Mouse (Mus musculus): ENCODE data around the gene Fam53b. TPM values are rescaled to one million over a fixed set of nuclear protein-coding genes. Genes with fewer than 3 reads are reported as not detected.

Gene Fam53b
- total and polyA plus RNA-seq, 3 experiments: 15.6 to 30.9 (median 22.1) TPM

GRCm38 (mm10) chr7:132692719-132693118, 121.0 kb downstream of the Fam53b start:
- H3K79me2 ChIP-seq (replicated peaks; ENCODE audit: control insufficient read depth, extremely low read depth, insufficient read depth, poor library complexity, severe bottlenecking): no peaks in the 10 kb centered on the region
- H3K9me3 ChIP-seq (replicated peaks; ENCODE audit: low read length): peaks cover 5% of the 10 kb centered on the region
- H3K9ac ChIP-seq (ENCODE audit: insufficient read depth, low read depth): no peak overlapping the region
- no peak for TF ChIP-seq ZMIZ1 (IDR thresholded peaks at IDR 0.05; ENCODE audit: low read depth, low read length)
- no peak for TF ChIP-seq ETS1 (conservative IDR thresholded peaks at IDR 0.05; ENCODE audit: low read depth, low read length)
- no peak for TF ChIP-seq E2F4 (IDR thresholded peaks at IDR 0.05; ENCODE audit: insufficient replicate concordance, low read depth, low read length)
- TF ChIP-seq TCF12 (IDR thresholded peaks at IDR 0.05; ENCODE audit: low read depth, low read length): no peak
- TF ChIP-seq USF2 (conservative IDR thresholded peaks at IDR 0.05; ENCODE audit: low read depth, low read length): no peak
- TF ChIP-seq JUN (IDR thresholded peaks at IDR 0.05; ENCODE audit: insufficient read depth, low read depth, low read length): no peak
- no peak for TF ChIP-seq MAZ (IDR thresholded peaks at IDR 0.05; ENCODE audit: low read depth, low read length)
- TF ChIP-seq UBTF (IDR thresholded peaks at IDR 0.05; ENCODE audit: low read depth, low read length): no peak
- no peak for TF ChIP-seq CHD2 (IDR thresholded peaks at IDR 0.05; ENCODE audit: low read length)
- TF ChIP-seq IRF4 (IDR thresholded peaks at IDR 0.05; ENCODE audit: low read depth, low read length): no peak
- no peak for TF ChIP-seq BHLHE40 (IDR thresholded peaks at IDR 0.05; ENCODE audit: low read depth, low read length)
- TF ChIP-seq TBP (conservative IDR thresholded peaks at IDR 0.05; ENCODE audit: low read depth, low read length): no peak
- TF ChIP-seq NRF1 (IDR thresholded peaks at IDR 0.05; ENCODE audit: low read depth, low read length): no peak
- no peak for TF ChIP-seq POLR2AphosphoS2 (IDR thresholded peaks at IDR 0.05; ENCODE audit: low read depth, low read length)
- TF ChIP-seq SMC3 (IDR thresholded peaks at IDR 0.05; ENCODE audit: low read depth, low read length): no peak
- TF ChIP-seq JUND (conservative IDR thresholded peaks at IDR 0.05; ENCODE audit: low read depth, low read length): no peak
- no peak for TF ChIP-seq MAFK (IDR thresholded peaks at IDR 0.05; ENCODE audit: insufficient replicate concordance, low read length)
- TF ChIP-seq POLR2A (IDR thresholded peaks at IDR 0.05; ENCODE audit: low read depth, low read length): no peak
- H3K4me1 ChIP-seq (ENCODE audit: control insufficient read depth in 1 of 2, insufficient read depth in 2 of 2): peaks cover 5 to 38% of the 10 kb centered on the region in 2 experiments; a peak in 3 of 4 replicates
- no peak overlapping the region for H3K27ac ChIP-seq (ENCODE audit: insufficient read depth, low read depth)
- no peak for DNase-seq (ENCODE audit: extremely low read depth)
- dilution Hi-C loops (cut with MboI; ENCODE audit: extremely low pct_ligation_motif_present, extremely low pct_unique_long_range_greater_than_20kb, low sequenced_read_pairs): no loop called here
- in situ Hi-C loops (cut with MboI; ENCODE audit: low pct_ligation_motif_present, low pct_unique_long_range_greater_than_20kb, low sequenced_read_pairs): no loop called here
- H3K36me3 ChIP-seq (replicated peaks in 1 of 2; ENCODE audit: control insufficient read depth in 1 of 2, insufficient read depth in 1 of 2, low read length in 1 of 2): peaks cover 0 to 4% of the 10 kb centered on the region in 2 experiments
- H3K27me3 ChIP-seq (replicated peaks): no peaks in the 10 kb centered on the region
- no peak overlapping the region for H3K4me3 ChIP-seq (replicated peaks in 1 of 3; ENCODE audit: low read depth in 2 of 3, low read length in 2 of 3, poor library complexity in 1 of 3)
- H3K4me2 ChIP-seq (ENCODE audit: insufficient read depth, low read depth, poor library complexity, severe bottlenecking): no peak overlapping the region

GRCm38 (mm10) chr7:132690716-132691472, 122.8 kb downstream of the Fam53b start:
- in situ Hi-C loops (cut with MboI; ENCODE audit: low pct_ligation_motif_present, low pct_unique_long_range_greater_than_20kb, low sequenced_read_pairs) (no loop called here), dilution Hi-C loops (cut with MboI; ENCODE audit: extremely low pct_ligation_motif_present, extremely low pct_unique_long_range_greater_than_20kb, low sequenced_read_pairs) (no loop called here)
- TF ChIP-seq ETS1 (conservative IDR thresholded peaks at IDR 0.05; ENCODE audit: low read depth, low read length): no peak
- TF ChIP-seq EP300 (IDR thresholded peaks at IDR 0.05; ENCODE audit: low read length): no peak
- TF ChIP-seq MAZ (IDR thresholded peaks at IDR 0.05; ENCODE audit: low read depth, low read length): no peak
- no peak for TF ChIP-seq E2F4 (IDR thresholded peaks at IDR 0.05; ENCODE audit: insufficient replicate concordance, low read depth, low read length)
- TF ChIP-seq PAX5 (IDR thresholded peaks at IDR 0.05; ENCODE audit: low read length): no peak
- Histone ChIP-seq H3K9me3 (replicated peaks; ENCODE audit: low read length) (peaks cover 5% of the 10 kb centered on the region), H3K36me3 (replicated peaks in 1 of 2; ENCODE audit: control insufficient read depth in 1 of 2, insufficient read depth in 1 of 2, low read length in 1 of 2) (peaks cover 0 to 4% of the 10 kb centered on the region in 2 experiments), H3K27me3 (replicated peaks) (no peaks in the 10 kb centered on the region), H3K9ac (ENCODE audit: insufficient read depth, low read depth) (no peak overlapping the region), H3K4me3 (replicated peaks in 1 of 3; ENCODE audit: low read depth in 2 of 3, low read length in 2 of 3, poor library complexity in 1 of 3) (no peak overlapping the region), H3K4me1 (ENCODE audit: control insufficient read depth in 1 of 2, insufficient read depth in 2 of 2) (peaks cover 10 to 49% of the 10 kb centered on the region in 2 experiments), H3K4me2 (ENCODE audit: insufficient read depth, low read depth, poor library complexity, severe bottlenecking) (no peak overlapping the region), H3K79me2 (replicated peaks; ENCODE audit: control insufficient read depth, extremely low read depth, insufficient read depth, poor library complexity, severe bottlenecking) (no peaks in the 10 kb centered on the region), H3K27ac (ENCODE audit: insufficient read depth, low read depth) (no peak overlapping the region)
- DNase-seq (ENCODE audit: extremely low read depth): no peak

Measured in CH12.LX (cell line).